Mouse (Mus musculus) thymus, adult 2 months (tissue): ENCODE results near the gene Prdm9.
A peak's percentile ranks its signal among the peaks of the same experiment; 100 is the strongest.

ENCODE experiments used
- CTCF ChIP-seq: fragments of 200-500 bp; IDR thresholded peaks from 2 replicates; pipeline ENCODE4 v1.5.1; 2012; ENCODE audit warnings: mild to moderate bottlenecking, control low read depth, low read length, moderate library complexity, borderline replicate concordance; ENCODE audit not compliant: control insufficient read depth, poor library complexity, insufficient read depth; ENCODE audit errors: extremely low read depth
- POLR2A ChIP-seq: fragments of 200-500 bp; IDR thresholded peaks from 2 replicates; pipeline ENCODE4 v1.6.1; 2012; ENCODE audit warnings: mild to moderate bottlenecking, low read length, control low read depth, moderate library complexity; ENCODE audit not compliant: control insufficient read depth, poor library complexity, insufficient read depth; ENCODE audit errors: extremely low read depth

- TF ChIP-seq POLR2A (peak; percentile 73), CTCF (peak; percentile 53; the same call in 1 of the 2 replicates)
Measured at GRCm38 (mm10) chr17:15526986-15527810, 37.0 kb downstream of the Prdm9 start, which contains the start of gene Pdcd2.
